Mouse (Mus musculus): ENCODE measurements around the gene Asic1.

Asic1 gene

GRCm38 (mm10) chr15:99670154-99670821 is at the start of gene Asic1:
Gene Asic1 (plus strand): TSS chr15:99670368.
- DNase-seq (ENCODE audit: extremely low read depth, low read depth, low spot score), result no peak

GRCm38 (mm10) chr15:99622063-99622462 is 48.1 kb upstream of the Asic1 start:
- no peak for DNase-seq (ENCODE audit: extremely low read depth, low read depth, low spot score)

- no peak for DNase-seq (ENCODE audit: extremely low read depth, low read depth, low spot score)
These were observed 38.5 kb upstream of the Asic1 start for GRCm38 (mm10) chr15:99631618-99632017.

- no peak for DNase-seq (ENCODE audit: extremely low read depth, low read depth, low spot score)
These were observed 35.5 kb upstream of the Asic1 start for GRCm38 (mm10) chr15:99634702-99635101.

- DNase-seq (ENCODE audit: extremely low read depth, low read depth, low spot score), result no peak
These were observed 32.6 kb upstream of the Asic1 start for GRCm38 (mm10) chr15:99637405-99638123.

GRCm38 (mm10) chr15:99638124-99638485 is 32.1 kb upstream of the Asic1 start:
- DNase-seq (ENCODE audit: extremely low read depth, low read depth, low spot score), result no peak

GRCm38 (mm10) chr15:99642622-99643021 is 27.5 kb upstream of the Asic1 start:
- no peak for DNase-seq (ENCODE audit: extremely low read depth, low read depth, low spot score)

- DNase-seq (ENCODE audit: extremely low read depth, low read depth, low spot score), result no peak
These were observed 26.3 kb upstream of the Asic1 start for GRCm38 (mm10) chr15:99643832-99644231.

GRCm38 (mm10) chr15:99644776-99645175 is 25.4 kb upstream of the Asic1 start:
- no peak for DNase-seq (ENCODE audit: extremely low read depth, low read depth, low spot score)

GRCm38 (mm10) chr15:99648326-99648725 is 21.8 kb upstream of the Asic1 start:
- no peak for DNase-seq (ENCODE audit: extremely low read depth, low read depth, low spot score)

- no peak for DNase-seq (ENCODE audit: extremely low read depth, low read depth, low spot score)
These were observed 21.0 kb upstream of the Asic1 start for GRCm38 (mm10) chr15:99649067-99649761.

- no peak for DNase-seq (ENCODE audit: extremely low read depth, low read depth, low spot score)
These were observed 19.9 kb upstream of the Asic1 start for GRCm38 (mm10) chr15:99650304-99650703.

- peak; percentile 39 for DNase-seq (ENCODE audit: extremely low read depth, low read depth, low spot score)
These were observed 18.9 kb upstream of the Asic1 start, which contains the start of gene Racgap1 for GRCm38 (mm10) chr15:99651163-99651872. Gene Racgap1 (minus strand): TSS chr15:99651656.

- no peak for DNase-seq (ENCODE audit: extremely low read depth, low read depth, low spot score)
These were observed 17.9 kb upstream of the Asic1 start for GRCm38 (mm10) chr15:99651984-99652872.

- no peak for DNase-seq (ENCODE audit: extremely low read depth, low read depth, low spot score)
These were observed 16.9 kb upstream of the Asic1 start for GRCm38 (mm10) chr15:99653291-99653690.

- no peak for DNase-seq (ENCODE audit: extremely low read depth, low read depth, low spot score)
These were observed 16.3 kb upstream of the Asic1 start for GRCm38 (mm10) chr15:99653876-99654275.

- DNase-seq (ENCODE audit: extremely low read depth, low read depth, low spot score), result no peak
These were observed 14.2 kb upstream of the Asic1 start for GRCm38 (mm10) chr15:99655956-99656355.

- DNase-seq (ENCODE audit: extremely low read depth, low read depth, low spot score), result no peak
These were observed 11.7 kb upstream of the Asic1 start for GRCm38 (mm10) chr15:99658437-99658836.

GRCm38 (mm10) chr15:99661121-99661830 is 8.9 kb upstream of the Asic1 start:
- no peak for DNase-seq (ENCODE audit: extremely low read depth, low read depth, low spot score)

GRCm38 (mm10) chr15:99662371-99662770 is 7.8 kb upstream of the Asic1 start:
- no peak for DNase-seq (ENCODE audit: extremely low read depth, low read depth, low spot score)
